15 mouse cellular contexts compared by ENCODE assay signal in the genomic region with DNA sequence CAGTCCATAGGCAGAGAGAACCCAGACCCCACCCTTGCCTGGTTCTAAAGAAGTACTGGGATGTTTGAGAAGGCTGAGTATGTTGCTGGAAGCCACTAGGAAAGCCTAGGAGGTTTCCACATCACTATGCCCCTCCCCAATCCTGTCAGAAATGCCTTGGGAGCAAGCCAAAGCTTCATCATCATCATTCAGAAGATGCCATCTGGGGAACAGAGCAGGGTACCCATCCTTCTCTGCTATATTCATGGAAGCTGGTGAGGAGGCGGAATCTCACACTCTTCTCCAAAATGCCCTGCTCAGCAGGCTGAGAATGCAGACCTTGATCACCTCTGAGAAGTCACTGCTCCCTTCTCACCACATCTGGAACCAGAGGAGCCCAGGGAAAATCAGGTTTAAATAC.
DNase-seq lines count a peak whose midpoint lies in the region.
"Had no signal": no experiment of that assay in that cellular context is flagged by ENCODE, and none has a peak within 500 bp of the region (broad histone marks: within the 10 kb centered on the region; RNA-seq: fewer than 3 reads in every experiment).

No protein-coding gene starts in this region.

- intact Hi-C loops in left cerebral cortex, postnatal 25 days (cut with DNase I) = loop anchor here (2.0 to 5.0 kb wide), 2 partner anchors 76 to 391 kb away; no protein-coding TSS in a partner anchor

- DNase-seq in layer of hippocampus, adult 18-20 months (ENCODE audit: low spot score in 2 of 2) = peak; percentile 22 to 38
- no peak for DNase-seq in layer of hippocampus, adult 8-10 months (ENCODE audit: low spot score in 2 of 2)
- DNase-seq in left cerebral cortex, postnatal 25 days (ENCODE audit: low spot score in 2 of 2) = peak; percentile 4 to 57
- no peak for DNase-seq in left cerebral cortex, adult 11 months (ENCODE audit: low spot score)
- peak; percentile 58 for DNase-seq in brain, adult 2 months (ENCODE audit: low read depth, low spot score)
- peak; percentile 30 to 36 for DNase-seq in frontal cortex, postnatal 36 days (ENCODE audit: low spot score in 2 of 2)
- DNase-seq: adrenal gland, adult 8-10 months; adrenal gland, postnatal 36 days; cerebellum, adult 11 months; cerebellum, adult 8-10 months; cerebellum, postnatal 14 days; embryo, embryonic 11 days; gastrocnemius, postnatal 36 days; heart, adult 18-20 months; heart, postnatal 14 days had no signal

Comparison
In these comparisons a context has a peak if more than half of its experiments do, and no peak if none do; other contexts are left out.
1. DNase-seq: peak in layer of hippocampus, adult 18-20 months (2 of 2), left cerebral cortex, postnatal 25 days (2 of 2), brain, adult 2 months (single experiment) and frontal cortex, postnatal 36 days (2 of 2); none in layer of hippocampus, adult 8-10 months (0 of 2) and left cerebral cortex, adult 11 months (single experiment).